Mouse (Mus musculus): ENCODE measurements around the gene Ptprf. TPM values are rescaled to one million over a fixed set of nuclear protein-coding genes. Genes with fewer than 3 reads are reported as not detected.

The Ptprf gene
- polyA plus RNA-seq (2014; fragmentation: Illumina TruSeq; extraction: RNeasy Lipid Tissue Mini Kit (QIAGEN cat#74804); ENCODE audit: low read depth, low replicate concordance), result 74.7 TPM

GRCm38 (mm10) chr4:118291231-118291630 is at the start of gene Ptprf:
TSS of gene Ptprf (minus strand) at chr4:118291405.

DNA sequence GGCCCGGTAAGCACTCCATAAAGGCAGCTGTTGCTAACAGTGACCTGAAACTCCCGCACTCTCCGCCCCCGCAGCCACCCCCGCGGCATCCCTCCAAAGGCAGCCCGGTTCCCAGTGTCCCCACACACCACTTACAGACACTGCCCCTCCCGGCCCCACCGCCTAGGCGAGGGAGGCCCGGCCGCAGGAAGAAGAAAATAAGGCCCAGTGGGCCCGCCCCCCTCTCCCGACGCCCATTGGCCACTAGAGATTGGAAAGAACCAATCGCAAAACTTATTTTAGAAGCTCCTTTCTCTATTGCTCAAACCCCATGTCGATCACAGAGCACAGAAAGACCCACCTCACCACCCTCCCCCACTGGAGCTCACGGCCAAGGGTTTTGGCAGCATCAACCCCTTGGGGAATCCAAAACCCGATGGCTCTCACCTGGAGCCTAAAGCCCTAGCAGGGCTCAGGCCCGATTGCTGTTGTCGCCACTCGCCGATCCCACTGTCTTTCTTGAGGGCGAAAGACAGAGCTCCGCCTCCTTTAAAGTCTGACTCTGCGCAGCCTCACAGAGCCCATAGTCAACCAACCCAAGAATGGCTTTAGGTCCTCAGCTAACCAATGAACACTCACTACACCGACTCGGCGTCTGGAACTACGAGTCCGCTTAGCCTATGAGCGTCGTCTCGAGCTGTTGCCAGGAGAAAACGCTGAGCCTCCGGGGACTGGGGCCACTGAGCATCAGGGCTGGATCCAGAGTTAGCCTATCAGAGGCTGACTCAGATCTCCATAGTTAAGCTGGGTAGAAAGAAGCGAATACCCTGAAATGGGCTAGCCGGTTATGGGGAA is 111.5 kb downstream of the Ptprf start, which contains the start of gene Kdm4a:
Kdm4a (minus strand) TSS at position 577 of the 834 bp plus-strand sequence.

Other genes with a start within 250 kb of the Ptprf start
- 37.1 TPM for gene St3gal3, start 156.5 kb downstream of the Ptprf start, polyA plus RNA-seq (2014; fragmentation: Illumina TruSeq; extraction: RNeasy Lipid Tissue Mini Kit (QIAGEN cat#74804); ENCODE audit: low read depth, low replicate concordance)
- 34.5 TPM for gene Kdm4a, start 111.4 kb downstream of the Ptprf start, polyA plus RNA-seq (2014; fragmentation: Illumina TruSeq; extraction: RNeasy Lipid Tissue Mini Kit (QIAGEN cat#74804); ENCODE audit: low read depth, low replicate concordance)
- gene Szt2, start 117.9 kb upstream of the Ptprf start, polyA plus RNA-seq (2014; fragmentation: Illumina TruSeq; extraction: RNeasy Lipid Tissue Mini Kit (QIAGEN cat#74804); ENCODE audit: low read depth, low replicate concordance), result 17.6 TPM
- 52.9 TPM for gene Med8, start 117.9 kb upstream of the Ptprf start, polyA plus RNA-seq (2014; fragmentation: Illumina TruSeq; extraction: RNeasy Lipid Tissue Mini Kit (QIAGEN cat#74804); ENCODE audit: low read depth, low replicate concordance)
- 60.1 TPM for gene Elovl1, start 136.7 kb upstream of the Ptprf start, polyA plus RNA-seq (2014; fragmentation: Illumina TruSeq; extraction: RNeasy Lipid Tissue Mini Kit (QIAGEN cat#74804); ENCODE audit: low read depth, low replicate concordance)
- 6.7 TPM for gene Cdc20, start 145.9 kb upstream of the Ptprf start, polyA plus RNA-seq (2014; fragmentation: Illumina TruSeq; extraction: RNeasy Lipid Tissue Mini Kit (QIAGEN cat#74804); ENCODE audit: low read depth, low replicate concordance)
- gene Mpl, start 166.1 kb upstream of the Ptprf start, polyA plus RNA-seq (2014; fragmentation: Illumina TruSeq; extraction: RNeasy Lipid Tissue Mini Kit (QIAGEN cat#74804); ENCODE audit: low read depth, low replicate concordance), result not detected
- gene Tie1, start 198.7 kb upstream of the Ptprf start, polyA plus RNA-seq (2014; fragmentation: Illumina TruSeq; extraction: RNeasy Lipid Tissue Mini Kit (QIAGEN cat#74804); ENCODE audit: low read depth, low replicate concordance), result 22.7 TPM
- 24.2 TPM for gene 2610528J11Rik, start 235.6 kb upstream of the Ptprf start, polyA plus RNA-seq (2014; fragmentation: Illumina TruSeq; extraction: RNeasy Lipid Tissue Mini Kit (QIAGEN cat#74804); ENCODE audit: low read depth, low replicate concordance)